Mouse (Mus musculus) cerebellum, adult 2 months (tissue): ENCODE results near the gene Mad1l1.

Experiments used
- CTCF ChIP-seq: fragments of 200-500 bp; IDR thresholded peaks from 2 replicates; pipeline ENCODE4 v1.5.1; 2011; ENCODE audit warnings: low read depth, mild to moderate bottlenecking, control low read depth, low read length, moderate library complexity, borderline replicate concordance; ENCODE audit not compliant: insufficient read depth
- POLR2A ChIP-seq: fragments of 200-500 bp; IDR thresholded peaks from 2 replicates; pipeline ENCODE4 v1.6.1; 2011; ENCODE audit warnings: low read length, control low read depth, borderline replicate concordance; ENCODE audit not compliant: insufficient read depth

DNA sequence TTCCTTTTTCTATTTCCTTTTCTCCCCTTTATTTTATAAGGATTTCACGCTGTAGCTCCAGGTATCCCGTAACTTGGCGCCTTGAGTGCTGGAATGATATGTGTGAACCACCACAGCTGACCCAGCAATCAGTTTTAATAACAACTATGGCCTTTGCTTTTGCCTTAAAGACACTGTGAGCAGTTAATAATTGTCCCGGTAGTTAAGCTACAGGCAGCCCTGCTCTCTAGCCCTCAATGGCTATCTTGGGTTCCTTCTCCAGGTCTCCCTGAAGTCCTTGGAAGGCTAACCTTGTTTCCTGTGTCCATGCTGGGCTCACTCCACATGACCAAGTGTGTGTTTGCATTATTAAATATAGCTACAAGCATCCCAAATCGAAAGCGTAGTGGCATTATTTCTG is 237.0 kb downstream of the Mad1l1 start:
- no peak for TF ChIP-seq CTCF
- TF ChIP-seq POLR2A, result no peak
